Mouse (Mus musculus): ENCODE data around the gene Dner. TPM values are rescaled to one million over a fixed set of nuclear protein-coding genes. Genes with fewer than 3 reads are reported as not detected.

Dner gene
- polyA plus RNA-seq, 2 experiments from 2014 or later = not detected

GRCm38 (mm10) chr1:84524413-84524812 lies 171.6 kb downstream of the Dner start:
- ATAC-seq = no peak

GRCm38 (mm10) chr1:84522963-84523280 lies 173.1 kb downstream of the Dner start:
- ATAC-seq = no peak

- no peak for ATAC-seq
Observed at GRCm38 (mm10) chr1:84522256-84522962, 173.6 kb downstream of the Dner start.

DNA sequence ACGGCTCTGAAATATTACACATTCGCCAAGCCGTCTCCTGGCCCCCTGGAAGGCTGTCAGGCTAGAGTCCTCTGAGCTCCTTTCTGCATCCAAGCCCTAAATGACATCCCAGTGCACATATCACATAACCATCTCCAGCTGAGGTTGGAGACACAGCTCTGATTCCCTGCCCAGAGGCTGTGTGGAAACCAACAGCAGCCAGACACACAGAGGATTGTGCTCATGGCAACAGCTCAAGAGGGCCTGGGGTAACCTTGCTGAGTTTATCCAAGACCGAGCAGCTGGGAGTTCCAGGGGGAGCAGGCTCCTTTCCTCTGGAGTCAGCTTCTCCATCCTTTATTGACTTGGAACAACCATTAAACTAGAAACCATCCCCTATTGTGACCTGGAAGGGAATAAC lies 177.7 kb downstream of the Dner start:
- no peak for ATAC-seq

GRCm38 (mm10) chr1:84513201-84513600 lies 182.8 kb downstream of the Dner start:
- no peak for ATAC-seq

DNA sequence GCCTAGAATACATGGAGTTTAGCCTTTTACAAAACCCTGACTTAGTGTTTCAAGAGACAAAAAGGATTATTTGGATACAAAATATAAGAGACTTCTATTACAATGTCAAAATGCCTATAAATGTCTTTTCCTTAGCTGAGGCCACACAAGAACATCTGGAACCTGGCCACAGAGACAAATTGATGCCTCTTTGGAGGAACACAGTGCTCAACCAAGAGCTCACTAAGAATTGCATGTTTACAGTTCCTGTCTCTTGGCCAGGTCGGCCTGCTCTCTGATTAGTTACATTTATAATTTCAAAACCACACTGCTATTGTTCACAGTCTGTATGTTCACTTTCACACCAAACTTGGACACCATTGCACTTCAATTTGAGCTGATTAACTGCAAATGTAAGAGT lies 187.5 kb downstream of the Dner start:
- ATAC-seq = no peak

DNA sequence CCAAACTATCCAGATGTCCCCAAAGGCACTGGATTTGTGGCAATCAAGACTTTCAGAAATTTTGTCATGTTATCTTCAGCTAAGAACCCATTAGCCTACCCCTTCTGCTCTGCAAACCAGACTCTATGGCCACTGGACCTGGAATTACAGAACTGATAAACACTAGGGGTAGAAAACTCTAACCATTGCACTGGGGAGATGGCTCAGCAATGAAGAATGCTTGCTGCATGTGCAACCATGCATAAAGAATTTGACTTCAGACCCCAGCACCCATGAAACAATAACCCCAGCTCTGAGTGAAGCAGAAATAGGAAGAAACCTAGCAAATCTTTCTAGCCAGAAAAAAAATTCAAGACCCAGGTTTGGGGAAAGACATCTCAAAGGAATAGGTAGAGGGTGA lies 188.5 kb downstream of the Dner start:
- no peak for ATAC-seq

DNA sequence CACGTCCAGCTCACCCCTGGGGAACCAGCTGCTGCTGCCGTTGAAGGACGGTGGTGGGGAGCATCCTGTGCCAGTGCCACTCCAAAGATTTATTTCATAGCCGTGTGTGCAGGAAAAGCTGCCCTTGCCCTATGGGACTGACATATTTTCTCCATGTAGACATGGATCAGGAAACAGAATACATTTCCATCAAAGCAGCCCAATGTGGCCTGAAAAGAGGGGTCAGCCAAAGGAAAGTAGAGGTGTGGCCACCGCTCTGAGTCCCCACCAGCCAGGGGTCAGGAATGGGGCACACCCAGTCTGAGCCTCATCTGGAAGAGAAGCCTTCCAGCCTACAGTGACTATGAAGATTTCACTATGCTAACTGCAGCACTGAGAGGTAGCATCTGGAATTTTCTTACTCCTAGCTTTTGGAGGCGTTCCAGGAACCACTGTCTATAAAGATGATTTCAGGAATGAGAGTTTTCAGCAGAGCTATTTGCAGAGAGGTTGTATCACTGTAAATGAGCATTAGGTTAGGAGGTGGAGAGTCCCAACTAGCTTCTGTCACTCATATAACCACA lies 189.0 kb downstream of the Dner start:
- no peak for ATAC-seq

GRCm38 (mm10) chr1:84500673-84501072 lies 195.3 kb downstream of the Dner start:
- no peak for ATAC-seq

GRCm38 (mm10) chr1:84491732-84492131 lies 204.3 kb downstream of the Dner start:
- no peak for ATAC-seq

GRCm38 (mm10) chr1:84488546-84488945 lies 207.5 kb downstream of the Dner start:
- ATAC-seq = no peak

DNA sequence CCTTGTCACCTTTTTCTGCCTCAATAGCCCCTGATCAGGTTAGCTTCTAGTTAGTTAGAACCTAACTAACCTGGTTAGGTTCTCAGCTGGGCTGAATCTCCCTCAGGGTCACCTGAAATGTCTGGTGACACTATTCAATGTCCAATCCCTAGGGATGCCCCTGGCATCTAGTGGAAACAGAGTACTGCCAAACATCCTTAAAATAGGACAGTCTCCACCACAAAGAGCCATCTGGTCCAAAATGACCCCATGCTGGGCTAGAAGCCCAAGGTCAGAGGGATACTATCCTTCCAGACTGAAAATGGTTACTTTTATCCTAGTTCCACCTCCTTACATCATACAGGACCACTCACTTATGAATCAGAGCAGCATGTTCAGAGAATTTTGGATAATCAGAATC lies 211.0 kb downstream of the Dner start:
- ATAC-seq = no peak

DNA sequence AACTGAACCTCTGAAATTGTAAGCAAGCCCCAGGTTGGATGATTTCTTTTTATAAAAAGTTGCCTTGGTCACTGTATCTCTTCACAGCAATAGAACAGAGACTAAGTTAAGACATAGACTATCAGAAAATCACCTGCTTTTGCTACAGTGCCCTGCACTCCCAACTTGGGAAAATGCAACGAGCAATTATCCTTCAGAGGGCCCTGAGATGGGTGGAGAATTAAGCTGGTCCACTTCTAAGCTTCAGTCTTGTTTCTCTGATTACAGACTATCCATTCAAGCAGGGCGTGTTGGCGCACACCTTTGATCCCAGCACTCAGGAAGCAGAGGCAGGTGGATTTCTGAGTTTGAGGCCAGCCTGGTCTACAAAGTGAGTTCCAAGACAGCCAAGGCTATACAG lies 211.4 kb downstream of the Dner start:
- ATAC-seq = no peak

DNA sequence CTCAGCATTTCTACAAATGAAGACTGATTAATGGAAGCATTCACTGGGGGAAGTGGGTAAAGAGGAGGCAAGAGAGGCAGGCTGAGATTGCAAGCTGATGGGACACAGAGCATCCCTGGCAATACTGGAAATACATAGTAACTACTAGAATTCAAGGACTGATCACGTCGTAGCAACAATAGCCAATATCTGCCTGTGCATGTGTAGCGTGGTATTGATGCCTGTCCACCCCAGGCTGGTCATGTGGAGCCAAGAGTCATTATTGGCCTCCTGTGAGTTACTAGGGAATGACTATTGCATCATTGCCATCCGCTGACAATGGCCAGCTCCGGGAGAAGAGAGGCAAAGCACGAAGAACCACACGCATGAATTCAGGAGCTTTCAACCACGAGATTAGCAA lies 216.0 kb downstream of the Dner start:
- ATAC-seq = no peak

GRCm38 (mm10) chr1:84474274-84474673 lies 221.7 kb downstream of the Dner start:
- no peak for ATAC-seq

GRCm38 (mm10) chr1:84472260-84472659 lies 223.8 kb downstream of the Dner start:
- ATAC-seq = no peak

- ATAC-seq = no peak
Observed at GRCm38 (mm10) chr1:84470342-84470741, 225.7 kb downstream of the Dner start.

DNA sequence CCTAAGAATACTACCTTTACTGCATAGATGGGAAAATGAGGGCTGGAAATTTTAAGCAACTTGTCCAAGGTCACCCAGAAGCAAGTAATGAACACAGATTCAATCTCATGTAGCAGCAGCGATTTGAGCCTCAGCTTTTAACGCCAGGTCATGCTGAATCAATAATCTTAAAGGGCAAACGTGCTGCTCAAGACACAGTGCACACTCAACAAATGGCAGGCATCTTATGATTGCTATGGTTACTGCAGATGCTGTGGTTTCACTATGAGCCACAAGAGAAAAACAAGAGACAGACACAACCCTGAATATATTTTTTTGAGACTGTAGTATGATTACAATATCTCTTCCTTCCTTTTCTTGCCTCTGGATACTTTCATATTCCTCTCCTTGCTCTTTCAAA lies 228.4 kb downstream of the Dner start:
- no peak for ATAC-seq

DNA sequence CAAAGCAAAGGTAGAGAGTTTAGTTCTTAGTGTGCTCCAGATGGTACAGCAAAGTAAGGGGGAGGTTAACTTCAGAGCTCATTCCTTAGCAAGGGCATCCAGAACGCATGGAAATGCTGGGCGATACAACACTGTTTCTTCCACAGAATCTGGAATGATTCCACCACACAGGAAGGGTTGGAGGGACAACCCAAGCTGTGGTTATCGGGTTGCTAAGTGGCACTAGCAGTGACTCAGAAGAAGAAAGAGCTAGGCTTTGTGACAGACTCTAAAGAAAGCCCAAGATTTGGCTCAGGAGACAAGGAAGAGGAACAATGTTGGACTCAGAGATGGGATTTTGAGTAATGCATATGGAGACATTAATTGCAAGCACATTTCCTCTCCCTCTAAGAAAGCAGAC lies 231.3 kb downstream of the Dner start:
- no peak for ATAC-seq

DNA sequence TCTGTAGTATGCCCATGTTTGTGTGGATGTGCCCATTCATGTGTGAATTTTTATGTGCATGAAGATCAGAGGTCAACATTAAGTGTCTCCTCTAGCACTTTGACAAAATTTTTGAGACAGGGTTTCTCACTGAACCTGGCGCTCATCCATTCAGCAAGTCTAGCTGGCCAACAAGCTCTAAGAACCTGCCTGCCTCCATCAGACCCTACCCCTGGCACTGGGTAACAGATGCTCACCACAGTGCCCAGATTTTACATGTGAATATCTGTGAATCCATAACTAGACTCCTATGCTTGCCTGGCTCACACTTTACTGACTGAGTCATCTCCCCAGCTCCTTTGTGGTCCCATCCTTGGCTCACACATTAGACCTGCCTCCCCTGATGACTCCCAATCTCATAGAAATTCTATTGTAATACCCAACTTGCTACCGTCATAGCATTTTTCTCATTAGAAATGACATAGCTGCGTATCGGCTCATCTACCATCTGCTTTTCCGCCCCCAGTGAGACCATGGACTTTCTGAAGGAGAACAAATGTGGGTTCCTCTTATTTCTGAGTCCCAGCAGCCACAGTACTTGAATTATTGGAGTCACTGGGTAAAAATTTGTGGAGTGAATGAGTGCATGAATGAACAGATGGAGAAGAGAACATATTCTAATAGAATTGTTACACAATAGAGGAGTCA lies 231.9 kb downstream of the Dner start:
- no peak for ATAC-seq

- no peak for ATAC-seq
Observed at GRCm38 (mm10) chr1:84449566-84450278, 246.3 kb downstream of the Dner start.

DNA sequence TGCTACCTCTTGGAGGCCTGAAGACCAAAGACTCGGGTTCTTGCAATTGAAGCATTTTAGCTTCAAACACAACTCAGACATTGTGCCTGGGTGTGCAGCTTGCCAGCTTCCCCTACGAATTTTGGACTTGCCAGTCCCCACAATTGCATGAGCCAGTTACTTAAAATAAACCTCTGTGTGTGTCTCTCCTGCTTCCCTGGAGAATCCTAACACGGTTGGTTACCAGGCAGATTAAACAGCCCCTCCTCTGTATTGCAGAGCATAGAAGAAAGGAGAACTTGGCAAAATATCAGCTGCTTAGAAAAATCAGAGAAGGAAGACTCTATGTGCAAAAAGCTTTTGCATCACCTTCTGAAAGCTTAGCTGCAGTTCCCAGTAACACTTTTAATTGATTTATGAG lies 252.4 kb downstream of the Dner start:
- ATAC-seq = no peak

DNA sequence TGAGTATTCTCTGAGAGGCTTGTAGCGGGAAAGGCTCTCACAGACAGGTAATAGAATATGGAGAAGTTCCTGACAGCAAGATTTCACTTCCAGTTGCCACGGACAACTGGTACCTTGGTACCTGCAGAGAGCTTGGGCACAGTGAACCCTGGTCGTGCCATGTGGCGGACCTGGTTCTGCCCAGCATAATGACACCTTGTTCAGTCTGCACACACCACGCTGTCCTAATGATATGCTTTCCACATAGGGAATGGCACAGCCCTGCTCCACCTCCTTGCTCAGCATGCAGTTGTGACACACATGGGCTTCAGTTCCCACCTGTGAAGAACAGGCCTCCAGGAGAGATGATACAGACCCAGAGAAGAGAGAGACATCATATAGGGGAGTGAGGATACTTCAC lies 253.0 kb downstream of the Dner start:
- no peak for ATAC-seq

- ATAC-seq = no peak
Observed at GRCm38 (mm10) chr1:84441419-84441818, 254.6 kb downstream of the Dner start.

Data from activated CD4-positive, CD25-positive, alpha-beta regulatory T cell, adult 4 months (primary cell).